Mouse (Mus musculus): ENCODE results near the gene Mip. TPM values are rescaled to one million over a fixed set of nuclear protein-coding genes. Genes with fewer than 3 reads are reported as not detected.
A peak's percentile ranks its signal among the peaks of the same experiment; 100 is the strongest.

The Mip gene
- polyA plus RNA-seq, 1 experiment from 2014 or later, result not detected

DNA sequence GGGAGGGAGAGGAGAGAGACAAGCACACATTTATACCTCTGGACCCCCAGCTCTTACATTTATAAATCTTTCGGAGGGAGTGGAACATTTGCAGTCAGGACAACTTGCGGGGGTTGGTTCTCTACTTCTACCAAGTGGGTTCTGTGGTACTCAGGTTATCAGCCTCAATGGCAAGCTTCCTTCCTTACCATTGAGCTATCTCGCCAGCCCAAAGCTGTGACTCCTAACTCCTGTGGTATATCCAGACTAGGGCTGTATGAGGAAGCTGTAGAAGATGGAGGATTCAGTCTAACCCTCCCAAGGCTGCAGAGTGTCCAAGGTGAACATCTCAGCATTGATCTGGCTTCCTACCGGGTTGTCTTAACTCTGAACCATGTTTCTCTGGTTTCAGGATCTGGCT, 13.5 kb downstream of the Mip start:
- ATAC-seq, result no peak
- no peaks in the 10 kb centered on the region for H3K27me3 ChIP-seq (ENCODE audit: insufficient read depth, low read length)
- no peak for TF ChIP-seq CTCF (IDR thresholded peaks at IDR 0.05; ENCODE audit: low read depth)
- TF ChIP-seq EP300 (IDR thresholded peaks at IDR 0.05; ENCODE audit: low read depth), result no peak
- no peak overlapping the region for H3K27ac ChIP-seq (ENCODE audit: low read depth)
- H3K9me3 ChIP-seq (ENCODE audit: low read length), result no peaks in the 10 kb centered on the region
- no peak overlapping the region for H3K4me2 ChIP-seq (ENCODE audit: low read depth, low read length)
- WGBS (ENCODE audit: insufficient replicate concordance), result 77% methylated on average over 4 of the region's 4 CpGs
- peaks cover 33% of the 10 kb centered on the region for H3K36me3 ChIP-seq (replicated peaks; ENCODE audit: insufficient read depth, low read length)
- no peak overlapping the region for H3K9ac ChIP-seq (replicated peaks)
- no peak for DNase-seq
- H3K4me1 ChIP-seq (ENCODE audit: insufficient read depth), result 0 out of 2 replicates have a peak, but pooled peaks cover 2% of the 10 kb centered on the region
- H3K4me3 ChIP-seq (ENCODE audit: low read depth, low read length), result no peak overlapping the region

GRCm38 (mm10) chr10:128240131-128240530, 14.5 kb downstream of the Mip start:
- WGBS (ENCODE audit: insufficient replicate concordance), result 66% methylated on average over 18 of the region's 18 CpGs
- H3K4me1 ChIP-seq (ENCODE audit: insufficient read depth), result 0 out of 2 replicates have a peak, but pooled peaks cover 2% of the 10 kb centered on the region
- no peak overlapping the region for H3K4me2 ChIP-seq (ENCODE audit: low read depth, low read length)
- H3K27me3 ChIP-seq (ENCODE audit: insufficient read depth, low read length), result no peaks in the 10 kb centered on the region
- ATAC-seq, result 0 out of 2 replicates have a peak, but pooled peaks have one; percentile 27
- H3K36me3 ChIP-seq (replicated peaks; ENCODE audit: insufficient read depth, low read length), result peaks cover 43% of the 10 kb centered on the region
- no peak for TF ChIP-seq EP300 (IDR thresholded peaks at IDR 0.05; ENCODE audit: low read depth)
- TF ChIP-seq CTCF (IDR thresholded peaks at IDR 0.05; ENCODE audit: low read depth), result no peak
- DNase-seq, result no peak
- no peak overlapping the region for H3K9ac ChIP-seq (replicated peaks)
- H3K27ac ChIP-seq (ENCODE audit: low read depth), result no peak overlapping the region
- no peaks in the 10 kb centered on the region for H3K9me3 ChIP-seq (ENCODE audit: low read length)
- no peak overlapping the region for H3K4me3 ChIP-seq (ENCODE audit: low read depth, low read length)

- H3K9me3 ChIP-seq (ENCODE audit: low read length), result no peaks in the 10 kb centered on the region
- no peak overlapping the region for H3K27ac ChIP-seq (ENCODE audit: low read depth)
- no peaks in the 10 kb centered on the region for H3K4me1 ChIP-seq (ENCODE audit: insufficient read depth)
- H3K36me3 ChIP-seq (replicated peaks; ENCODE audit: insufficient read depth, low read length), result peaks cover 65% of the 10 kb centered on the region
- no peak overlapping the region for H3K4me3 ChIP-seq (ENCODE audit: low read depth, low read length)
- DNase-seq (no peak), ATAC-seq (no peak)
- no peak for TF ChIP-seq EP300 (IDR thresholded peaks at IDR 0.05; ENCODE audit: low read depth)
- H3K27me3 ChIP-seq (ENCODE audit: insufficient read depth, low read length), result no peaks in the 10 kb centered on the region
- no peak overlapping the region for H3K4me2 ChIP-seq (ENCODE audit: low read depth, low read length)
- WGBS (ENCODE audit: insufficient replicate concordance), result 90% methylated on average over 8 of the region's 8 CpGs
- H3K9ac ChIP-seq (replicated peaks), result no peak overlapping the region
These were observed 17.6 kb downstream of the Mip start for GRCm38 (mm10) chr10:128243252-128243651.

DNA sequence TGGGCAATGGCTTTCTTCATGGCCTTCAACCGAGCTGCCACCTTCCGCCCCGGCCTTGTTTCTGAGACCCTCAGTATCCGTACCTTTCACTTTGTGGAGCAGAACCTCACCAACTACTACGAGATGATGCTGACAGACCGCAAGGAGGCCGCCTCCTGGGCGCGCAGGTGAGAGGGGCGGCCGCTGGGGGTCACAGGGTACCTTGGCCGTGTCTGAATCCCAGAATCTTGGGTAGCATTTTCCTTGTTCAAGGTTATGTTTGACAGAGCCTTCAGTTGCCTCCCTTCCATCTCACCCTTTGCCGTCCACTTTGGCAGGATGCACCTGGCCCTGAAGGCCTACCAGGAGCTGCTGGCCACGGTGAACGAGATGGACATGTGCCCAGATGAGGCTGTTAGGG, 18.5 kb downstream of the Mip start:
- DNase-seq (no peak), ATAC-seq (no peak)
- Histone ChIP-seq H3K27ac (ENCODE audit: low read depth) (no peak overlapping the region), H3K4me1 (ENCODE audit: insufficient read depth) (no peaks in the 10 kb centered on the region), H3K36me3 (replicated peaks; ENCODE audit: insufficient read depth, low read length) (peaks cover 71% of the 10 kb centered on the region), H3K9ac (replicated peaks) (no peak overlapping the region), H3K4me2 (ENCODE audit: low read depth, low read length) (no peak overlapping the region), H3K9me3 (ENCODE audit: low read length) (no peaks in the 10 kb centered on the region), H3K27me3 (ENCODE audit: insufficient read depth, low read length) (no peaks in the 10 kb centered on the region), H3K4me3 (ENCODE audit: low read depth, low read length) (no peak overlapping the region)
- 95% methylated on average over 15 of the region's 15 CpGs for WGBS (ENCODE audit: insufficient replicate concordance)
- TF ChIP-seq CTCF (IDR thresholded peaks at IDR 0.05; ENCODE audit: low read depth) (no peak), EP300 (IDR thresholded peaks at IDR 0.05; ENCODE audit: low read depth) (no peak)

- Histone ChIP-seq H3K4me1 (ENCODE audit: insufficient read depth) (no peaks in the 10 kb centered on the region), H3K36me3 (replicated peaks; ENCODE audit: insufficient read depth, low read length) (peaks cover 81% of the 10 kb centered on the region), H3K9ac (replicated peaks) (no peak overlapping the region), H3K27me3 (ENCODE audit: insufficient read depth, low read length) (no peaks in the 10 kb centered on the region), H3K4me3 (ENCODE audit: low read depth, low read length) (no peak overlapping the region), H3K27ac (ENCODE audit: low read depth) (no peak overlapping the region), H3K9me3 (ENCODE audit: low read length) (no peaks in the 10 kb centered on the region), H3K4me2 (ENCODE audit: low read depth, low read length) (no peak overlapping the region)
- DNase-seq (no peak), ATAC-seq (peak; percentile 40; the same call in 1 of the 2 replicates)
- TF ChIP-seq CTCF (IDR thresholded peaks at IDR 0.05; ENCODE audit: low read depth), result no peak
- TF ChIP-seq EP300 (IDR thresholded peaks at IDR 0.05; ENCODE audit: low read depth), result no peak
- 82% methylated on average over 17 of the region's 17 CpGs for WGBS (ENCODE audit: insufficient replicate concordance)
These were observed 21.5 kb downstream of the Mip start for GRCm38 (mm10) chr10:128247020-128247732.

DNA sequence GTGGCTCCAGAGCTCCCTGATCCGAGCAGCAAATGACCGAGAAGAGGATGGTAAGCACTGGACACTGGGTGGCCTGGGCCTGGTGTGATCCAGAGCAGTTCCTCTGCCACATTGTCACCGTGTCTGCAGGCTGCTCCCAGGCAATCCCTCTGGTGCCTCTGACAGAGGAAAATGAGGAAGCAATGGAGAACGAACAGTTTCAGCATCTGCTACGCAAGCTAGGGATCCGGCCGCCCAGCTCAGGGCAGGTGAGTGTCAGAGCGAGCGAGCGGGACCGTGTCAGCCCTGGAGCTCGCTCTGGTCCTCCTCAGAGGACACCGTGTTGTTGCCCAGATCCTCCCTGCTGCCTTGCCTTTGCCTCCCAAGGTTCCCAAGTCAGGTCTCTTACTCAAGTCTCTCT, 24.9 kb downstream of the Mip start:
- Histone ChIP-seq H3K36me3 (replicated peaks; ENCODE audit: insufficient read depth, low read length) (peaks cover 62% of the 10 kb centered on the region), H3K4me2 (ENCODE audit: low read depth, low read length) (no peak overlapping the region)
- WGBS (ENCODE audit: insufficient replicate concordance), result 85% methylated on average over 13 of the region's 13 CpGs

More for the DNA sequence above, 24.9 kb downstream of the Mip start:
- TF ChIP-seq CTCF (IDR thresholded peaks at IDR 0.05; ENCODE audit: low read depth) (no peak), EP300 (IDR thresholded peaks at IDR 0.05; ENCODE audit: low read depth) (no peak)
- no peak overlapping the region for H3K4me3 ChIP-seq (ENCODE audit: low read depth, low read length)
- H3K9me3 ChIP-seq (ENCODE audit: low read length), result no peaks in the 10 kb centered on the region
- DNase-seq, result no peak
- ATAC-seq, result no peak
- no peaks in the 10 kb centered on the region for H3K4me1 ChIP-seq (ENCODE audit: insufficient read depth)
- no peak overlapping the region for H3K9ac ChIP-seq (replicated peaks)
- no peak overlapping the region for H3K27ac ChIP-seq (ENCODE audit: low read depth)
- no peaks in the 10 kb centered on the region for H3K27me3 ChIP-seq (ENCODE audit: insufficient read depth, low read length)
